Mouse (Mus musculus): ENCODE data around the gene Echdc3.

The Echdc3 gene

GRCm38 (mm10) chr2:6195468-6196239, 17.2 kb downstream of the Echdc3 start:
- Histone ChIP-seq H3K36me3 (ENCODE audit: control insufficient read depth, insufficient read depth, low read length, poor library complexity, severe bottlenecking) (no peaks in the 10 kb centered on the region), H3K27me3 (ENCODE audit: control insufficient read depth, insufficient read depth, low read length, poor library complexity, severe bottlenecking) (no peaks in the 10 kb centered on the region)
- DNase-seq (ENCODE audit: low read depth, low spot score), result no peak

DNA sequence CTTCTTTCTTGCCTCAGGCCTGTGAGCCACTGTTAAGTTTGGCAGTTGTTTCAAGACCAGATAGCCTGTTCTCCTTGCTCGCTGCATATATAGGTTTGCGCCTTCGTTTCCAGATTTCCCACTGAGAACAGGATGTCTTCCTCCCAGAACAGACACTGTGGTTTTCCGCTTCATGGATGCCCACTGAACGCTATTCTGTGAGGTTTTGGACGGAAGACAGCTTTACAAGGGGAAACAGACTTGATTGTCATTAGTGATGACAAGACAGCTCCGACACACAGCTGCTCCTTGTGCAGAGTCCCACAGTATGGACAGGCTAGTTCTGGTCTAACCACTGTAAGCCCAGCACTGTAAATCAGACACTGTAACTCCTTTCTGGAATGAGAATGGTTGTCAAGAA, 18.3 kb downstream of the Echdc3 start:
- no peak for DNase-seq (ENCODE audit: low read depth, low spot score)
- H3K36me3 ChIP-seq (ENCODE audit: control insufficient read depth, insufficient read depth, low read length, poor library complexity, severe bottlenecking), result no peaks in the 10 kb centered on the region
- H3K27me3 ChIP-seq (ENCODE audit: control insufficient read depth, insufficient read depth, low read length, poor library complexity, severe bottlenecking), result no peaks in the 10 kb centered on the region

DNA sequence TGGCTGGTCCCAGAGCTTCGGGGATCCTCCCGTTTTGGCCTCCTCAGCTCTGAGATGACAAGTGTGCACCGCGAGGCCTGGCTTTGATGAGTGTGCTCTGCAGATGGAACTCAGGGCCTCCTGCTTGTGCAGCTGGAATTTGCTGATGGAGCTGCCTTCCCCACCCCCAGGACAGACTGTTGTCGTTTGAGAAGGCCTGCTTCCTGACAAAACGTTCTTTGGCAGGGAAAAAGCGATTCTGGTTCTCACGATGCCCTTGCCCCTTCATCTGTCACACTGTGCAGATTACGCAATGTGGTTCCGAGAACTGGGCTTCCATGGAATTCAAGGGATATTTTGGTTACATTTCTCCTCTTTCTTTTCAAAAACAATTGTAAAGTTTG, 19.3 kb downstream of the Echdc3 start:
- Histone ChIP-seq H3K27me3 (ENCODE audit: control insufficient read depth, insufficient read depth, low read length, poor library complexity, severe bottlenecking) (no peaks in the 10 kb centered on the region), H3K36me3 (ENCODE audit: control insufficient read depth, insufficient read depth, low read length, poor library complexity, severe bottlenecking) (no peaks in the 10 kb centered on the region)
- no peak for DNase-seq (ENCODE audit: low read depth, low spot score)

DNA sequence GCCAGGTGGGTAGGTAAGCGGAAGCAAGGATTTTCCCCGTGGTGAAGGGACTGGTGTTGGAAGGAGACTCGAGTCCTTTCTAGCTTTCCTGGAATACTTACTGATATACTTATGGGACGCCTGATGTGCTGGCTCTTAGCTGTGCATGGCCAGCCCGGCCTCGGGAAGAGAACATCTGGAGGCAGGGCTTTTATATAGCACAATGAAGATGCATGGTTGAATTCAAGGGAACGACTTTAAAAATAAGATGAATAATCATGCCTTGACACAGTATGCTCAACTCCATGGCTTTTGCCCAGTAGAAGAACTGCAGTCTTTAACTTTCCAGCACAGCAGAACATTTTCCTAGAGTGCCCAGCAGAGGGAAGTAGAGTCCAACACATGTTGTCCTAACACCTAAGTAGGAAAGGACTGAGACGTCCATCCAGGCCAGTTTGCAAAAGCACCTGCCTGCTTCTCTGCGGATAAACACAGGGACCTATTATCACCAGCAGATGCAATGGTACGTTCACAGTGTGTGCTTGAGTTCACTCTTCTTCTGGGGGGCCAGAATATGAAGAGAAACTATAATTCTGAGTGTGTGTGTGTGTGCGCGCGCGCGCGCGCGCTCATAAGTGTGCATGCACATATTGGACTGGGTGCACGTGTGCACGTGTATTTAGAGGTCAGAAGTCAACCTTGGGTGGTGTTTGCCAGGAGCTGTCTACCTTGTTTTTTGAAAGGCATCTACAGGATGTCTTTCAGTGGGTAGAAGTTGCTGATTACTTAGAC, 19.8 kb downstream of the Echdc3 start:
- H3K27me3 ChIP-seq (ENCODE audit: control insufficient read depth, insufficient read depth, low read length, poor library complexity, severe bottlenecking), result no peaks in the 10 kb centered on the region
- peak; percentile 84 for DNase-seq (ENCODE audit: low read depth, low spot score)

GRCm38 (mm10) chr2:6190036-6190435, 22.8 kb downstream of the Echdc3 start:
- peak; percentile 26 for DNase-seq (ENCODE audit: low read depth, low spot score)
- Histone ChIP-seq H3K36me3 (ENCODE audit: control insufficient read depth, insufficient read depth, low read length, poor library complexity, severe bottlenecking) (no peaks in the 10 kb centered on the region), H3K27me3 (ENCODE audit: control insufficient read depth, insufficient read depth, low read length, poor library complexity, severe bottlenecking) (no peaks in the 10 kb centered on the region)

More for the DNA sequence above, 19.8 kb downstream of the Echdc3 start:
- H3K36me3 ChIP-seq (ENCODE audit: control insufficient read depth, insufficient read depth, low read length, poor library complexity, severe bottlenecking), result no peaks in the 10 kb centered on the region

- no peaks in the 10 kb centered on the region for H3K27me3 ChIP-seq (ENCODE audit: control insufficient read depth, insufficient read depth, low read length, poor library complexity, severe bottlenecking)
- no peaks in the 10 kb centered on the region for H3K36me3 ChIP-seq (ENCODE audit: control insufficient read depth, insufficient read depth, low read length, poor library complexity, severe bottlenecking)
- DNase-seq (ENCODE audit: low read depth, low spot score), result no peak
These were observed 23.2 kb downstream of the Echdc3 start for GRCm38 (mm10) chr2:6189675-6189998.

DNA sequence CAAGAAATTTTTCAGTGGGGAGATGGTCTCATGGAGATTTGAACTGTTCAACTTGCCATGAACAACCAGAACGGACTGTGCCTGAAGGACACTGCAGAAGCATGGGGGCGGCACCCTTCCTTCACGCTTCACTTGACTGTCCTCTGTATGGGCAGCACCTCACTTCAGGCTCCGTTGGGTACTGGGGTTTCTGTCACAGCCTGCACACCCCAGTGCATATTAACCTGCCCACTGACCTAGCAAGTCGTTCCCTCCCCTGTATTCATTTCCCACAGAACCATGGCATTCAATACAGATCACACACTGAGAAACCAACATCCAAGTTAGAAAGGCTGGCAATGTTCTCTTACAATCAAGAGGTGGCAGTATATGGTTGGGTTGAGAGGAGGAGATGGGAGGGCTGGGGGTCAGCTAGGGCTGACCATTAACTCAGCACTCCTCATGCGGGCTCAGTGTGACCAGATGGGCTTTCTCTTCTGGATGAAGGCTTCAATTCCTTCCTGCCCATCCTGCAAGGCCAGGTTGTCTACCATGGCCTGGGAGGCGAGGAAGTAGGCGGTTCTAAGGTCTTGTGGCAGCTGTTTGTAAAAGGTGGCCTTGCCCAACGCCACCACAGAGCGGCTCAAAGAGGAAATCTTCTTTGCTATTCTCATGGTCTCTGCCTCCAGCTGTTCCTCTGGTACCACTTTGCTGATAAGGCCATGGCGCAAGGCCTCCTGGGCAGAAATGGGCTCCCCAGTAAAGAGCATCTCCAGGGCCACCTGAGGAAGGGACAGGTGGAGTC, 23.8 kb downstream of the Echdc3 start:
- DNase-seq (ENCODE audit: low read depth, low spot score), result peak; percentile 77
- H3K36me3 ChIP-seq (ENCODE audit: control insufficient read depth, insufficient read depth, low read length, poor library complexity, severe bottlenecking), result no peaks in the 10 kb centered on the region
- no peaks in the 10 kb centered on the region for H3K27me3 ChIP-seq (ENCODE audit: control insufficient read depth, insufficient read depth, low read length, poor library complexity, severe bottlenecking)

GRCm38 (mm10) chr2:6187418-6187817, 25.4 kb downstream of the Echdc3 start:
- Histone ChIP-seq H3K36me3 (ENCODE audit: control insufficient read depth, insufficient read depth, low read length, poor library complexity, severe bottlenecking) (no peaks in the 10 kb centered on the region), H3K27me3 (ENCODE audit: control insufficient read depth, insufficient read depth, low read length, poor library complexity, severe bottlenecking) (no peaks in the 10 kb centered on the region)
- peak; percentile 8 for DNase-seq (ENCODE audit: low read depth, low spot score)

DNA sequence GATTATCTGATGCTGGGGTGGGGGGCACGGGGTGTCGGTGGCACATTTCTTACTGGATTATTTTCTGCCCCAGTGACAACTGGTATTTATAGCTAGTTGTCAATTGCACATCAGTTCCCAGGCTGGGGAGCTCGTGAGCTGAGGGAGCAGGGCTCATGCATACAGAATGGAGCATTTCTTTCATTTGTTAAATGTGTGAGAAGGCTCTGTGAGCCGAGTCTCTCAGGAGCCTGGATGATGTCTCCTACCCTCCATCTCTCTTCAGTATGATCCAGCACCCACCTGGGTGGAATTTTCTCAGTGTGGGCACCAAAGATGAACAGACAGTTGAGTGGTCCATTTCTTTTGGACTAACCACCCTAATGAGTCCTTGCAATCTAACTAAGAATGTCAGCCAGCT, 25.9 kb downstream of the Echdc3 start:
- no peak for DNase-seq (ENCODE audit: low read depth, low spot score)
- Histone ChIP-seq H3K36me3 (ENCODE audit: control insufficient read depth, insufficient read depth, low read length, poor library complexity, severe bottlenecking) (no peaks in the 10 kb centered on the region), H3K27me3 (ENCODE audit: control insufficient read depth, insufficient read depth, low read length, poor library complexity, severe bottlenecking) (no peaks in the 10 kb centered on the region)

- Histone ChIP-seq H3K27me3 (ENCODE audit: control insufficient read depth, insufficient read depth, low read length, poor library complexity, severe bottlenecking) (no peaks in the 10 kb centered on the region; the same call in 1 of the 2 replicates), H3K36me3 (ENCODE audit: control insufficient read depth, insufficient read depth, low read length, poor library complexity, severe bottlenecking) (no peaks in the 10 kb centered on the region)
- DNase-seq (ENCODE audit: low read depth, low spot score), result no peak
These were observed 33.1 kb downstream of the Echdc3 start for GRCm38 (mm10) chr2:6179749-6180117.

- Histone ChIP-seq H3K36me3 (ENCODE audit: control insufficient read depth, insufficient read depth, low read length, poor library complexity, severe bottlenecking) (no peaks in the 10 kb centered on the region), H3K27me3 (ENCODE audit: control insufficient read depth, insufficient read depth, low read length, poor library complexity, severe bottlenecking) (no peaks in the 10 kb centered on the region; the same call in 1 of the 2 replicates)
- DNase-seq (ENCODE audit: low read depth, low spot score), result no peak
These were observed 33.7 kb downstream of the Echdc3 start for GRCm38 (mm10) chr2:6178901-6179748.

DNA sequence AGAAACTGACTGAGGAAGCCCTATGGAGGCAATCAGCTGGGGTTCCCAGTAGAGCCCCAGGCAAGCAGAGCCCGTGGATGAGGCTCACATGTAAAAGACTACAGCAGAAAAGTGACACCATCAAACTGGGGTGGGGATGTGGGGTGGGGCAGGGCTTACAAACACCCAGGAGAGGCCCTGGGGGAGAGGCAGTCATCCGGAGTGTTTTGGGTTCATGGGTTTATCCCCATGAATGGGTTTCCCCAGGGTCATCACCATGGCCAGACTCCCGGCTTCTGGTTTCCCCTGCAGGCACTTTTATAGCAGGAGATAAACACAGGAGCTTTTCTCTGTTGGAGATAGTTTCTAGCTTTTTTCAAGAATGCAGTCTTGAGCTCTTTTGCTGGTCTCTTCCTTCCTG, 39.8 kb downstream of the Echdc3 start:
- H3K36me3 ChIP-seq (ENCODE audit: control insufficient read depth, insufficient read depth, low read length, poor library complexity, severe bottlenecking), result no peaks in the 10 kb centered on the region
- DNase-seq (ENCODE audit: low read depth, low spot score), result no peak
- H3K27me3 ChIP-seq (ENCODE audit: control insufficient read depth, insufficient read depth, low read length, poor library complexity, severe bottlenecking), result no peaks in the 10 kb centered on the region; the same call in 1 of the 2 replicates

GRCm38 (mm10) chr2:6168560-6168959, 44.3 kb downstream of the Echdc3 start:
- Histone ChIP-seq H3K27me3 (ENCODE audit: control insufficient read depth, insufficient read depth, low read length, poor library complexity, severe bottlenecking) (no peaks in the 10 kb centered on the region), H3K36me3 (ENCODE audit: control insufficient read depth, insufficient read depth, low read length, poor library complexity, severe bottlenecking) (no peaks in the 10 kb centered on the region)
- DNase-seq (ENCODE audit: low read depth, low spot score), result no peak

DNA sequence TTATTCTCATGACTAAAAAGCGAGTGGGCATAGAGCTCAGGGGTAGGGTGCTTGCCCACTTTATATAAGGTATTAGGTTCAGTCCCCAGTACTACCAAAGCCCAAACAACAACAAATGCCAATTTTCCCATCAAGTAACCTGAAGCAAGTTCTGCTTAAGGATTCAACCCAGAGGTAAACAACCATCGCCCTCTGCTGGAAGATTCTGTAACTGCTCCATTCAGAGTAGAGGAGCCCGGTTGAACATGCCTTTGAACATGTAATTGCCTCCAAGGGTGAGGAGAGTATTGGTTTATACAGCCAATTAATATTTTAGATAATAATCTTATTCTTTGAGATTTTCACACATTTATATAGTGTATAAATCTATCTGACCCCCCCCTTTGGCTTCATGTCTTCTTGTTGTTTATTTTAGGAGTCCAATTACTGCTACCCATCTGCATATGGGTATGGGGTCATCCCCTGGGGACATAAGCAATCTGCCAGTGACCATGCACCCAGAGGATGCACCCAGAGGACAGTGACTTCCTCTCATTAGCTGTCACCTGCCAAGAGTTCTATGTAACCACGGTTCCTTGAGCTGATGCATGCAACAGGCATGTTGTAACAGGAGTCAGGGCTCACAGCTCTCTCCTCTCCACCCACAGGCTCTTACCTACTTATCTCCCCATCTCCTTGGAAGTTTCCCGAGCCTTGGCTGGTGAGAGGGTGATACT, 44.8 kb downstream of the Echdc3 start:
- no peaks in the 10 kb centered on the region for H3K36me3 ChIP-seq (ENCODE audit: control insufficient read depth, insufficient read depth, low read length, poor library complexity, severe bottlenecking)
- no peaks in the 10 kb centered on the region for H3K27me3 ChIP-seq (ENCODE audit: control insufficient read depth, insufficient read depth, low read length, poor library complexity, severe bottlenecking)
- DNase-seq (ENCODE audit: low read depth, low spot score), result peak; percentile 79
